Mouse (Mus musculus): Measurements from ENCODE around the gene Stambpl1. TPM values are rescaled to one million over a fixed set of nuclear protein-coding genes. Genes with fewer than 3 reads are reported as not detected.

Stambpl1 gene
- polyA plus RNA-seq, 1 experiment = not detected

- Histone ChIP-seq H3K4me1 (ENCODE audit: control insufficient read depth, insufficient read depth, low read length) (peaks cover 2% of the 10 kb centered on the region; the same call in 1 of the 2 replicates), H3K4me3 (ENCODE audit: insufficient read depth, low read depth, low read length) (no peak overlapping the region), H3K27ac (ENCODE audit: insufficient read depth, low read depth, low read length) (no peak overlapping the region)
- TF ChIP-seq CTCF (IDR thresholded peaks at IDR 0.05; ENCODE audit: insufficient read depth, low read depth, low read length) (no peak), POLR2A (IDR thresholded peaks at IDR 0.05; ENCODE audit: insufficient read depth, low read depth, low read length) (no peak)
- 91% methylated on average over 5 of the region's 5 CpGs for WGBS
Observed at GRCm38 (mm10) chr19:34256149-34256548, 64.1 kb downstream of the Stambpl1 start.

- no peak for TF ChIP-seq POLR2A (IDR thresholded peaks at IDR 0.05; ENCODE audit: insufficient read depth, low read depth, low read length)
- TF ChIP-seq CTCF (IDR thresholded peaks at IDR 0.05; ENCODE audit: insufficient read depth, low read depth, low read length) = no peak
- Histone ChIP-seq H3K27ac (ENCODE audit: insufficient read depth, low read depth, low read length) (no peak overlapping the region), H3K4me1 (ENCODE audit: control insufficient read depth, insufficient read depth, low read length) (peaks cover 2% of the 10 kb centered on the region; the same call in 1 of the 2 replicates), H3K4me3 (ENCODE audit: insufficient read depth, low read depth, low read length) (no peak overlapping the region)
- 89% methylated on average over 2 of the region's 2 CpGs for WGBS
Observed at GRCm38 (mm10) chr19:34256936-34257335, 64.9 kb downstream of the Stambpl1 start.

- no peak overlapping the region for H3K27ac ChIP-seq (ENCODE audit: insufficient read depth, low read depth, low read length)
- TF ChIP-seq CTCF (IDR thresholded peaks at IDR 0.05; ENCODE audit: insufficient read depth, low read depth, low read length) (no peak), POLR2A (IDR thresholded peaks at IDR 0.05; ENCODE audit: insufficient read depth, low read depth, low read length) (no peak)
- no peaks in the 10 kb centered on the region for H3K4me1 ChIP-seq (ENCODE audit: control insufficient read depth, insufficient read depth, low read length)
- no peak overlapping the region for H3K4me3 ChIP-seq (ENCODE audit: insufficient read depth, low read depth, low read length)
- WGBS = 89% methylated on average over 2 of the region's 2 CpGs
Observed at GRCm38 (mm10) chr19:34262273-34262974, 70.4 kb downstream of the Stambpl1 start.

- TF ChIP-seq CTCF (IDR thresholded peaks at IDR 0.05; ENCODE audit: insufficient read depth, low read depth, low read length) (no peak), POLR2A (IDR thresholded peaks at IDR 0.05; ENCODE audit: insufficient read depth, low read depth, low read length) (no peak)
- 58% methylated on average over 5 of the region's 5 CpGs for WGBS
- no peak overlapping the region for H3K4me3 ChIP-seq (ENCODE audit: insufficient read depth, low read depth, low read length)
- H3K27ac ChIP-seq (ENCODE audit: insufficient read depth, low read depth, low read length) = no peak overlapping the region
- no peaks in the 10 kb centered on the region for H3K4me1 ChIP-seq (ENCODE audit: control insufficient read depth, insufficient read depth, low read length)
Observed at GRCm38 (mm10) chr19:34265604-34266193, 73.7 kb downstream of the Stambpl1 start.

GRCm38 (mm10) chr19:34268991-34269390, 77.0 kb downstream of the Stambpl1 start:
- Histone ChIP-seq H3K4me1 (ENCODE audit: control insufficient read depth, insufficient read depth, low read length) (no peaks in the 10 kb centered on the region), H3K4me3 (ENCODE audit: insufficient read depth, low read depth, low read length) (no peak overlapping the region), H3K27ac (ENCODE audit: insufficient read depth, low read depth, low read length) (no peak overlapping the region)
- 13% methylated on average over 1 of the region's 1 CpGs for WGBS
- TF ChIP-seq CTCF (IDR thresholded peaks at IDR 0.05; ENCODE audit: insufficient read depth, low read depth, low read length) (no peak), POLR2A (IDR thresholded peaks at IDR 0.05; ENCODE audit: insufficient read depth, low read depth, low read length) (no peak)

GRCm38 (mm10) chr19:34270106-34270726, 78.2 kb downstream of the Stambpl1 start:
- H3K4me3 ChIP-seq (ENCODE audit: insufficient read depth, low read depth, low read length) = no peak overlapping the region
- H3K27ac ChIP-seq (ENCODE audit: insufficient read depth, low read depth, low read length) = no peak overlapping the region
- H3K4me1 ChIP-seq (ENCODE audit: control insufficient read depth, insufficient read depth, low read length) = no peaks in the 10 kb centered on the region
- 88% methylated on average over 11 of the region's 11 CpGs for WGBS
- TF ChIP-seq POLR2A (IDR thresholded peaks at IDR 0.05; ENCODE audit: insufficient read depth, low read depth, low read length) (no peak), CTCF (IDR thresholded peaks at IDR 0.05; ENCODE audit: insufficient read depth, low read depth, low read length) (no peak)

- H3K27ac ChIP-seq (ENCODE audit: insufficient read depth, low read depth, low read length) = no peak overlapping the region
- TF ChIP-seq CTCF (IDR thresholded peaks at IDR 0.05; ENCODE audit: insufficient read depth, low read depth, low read length) = no peak
- no peak for TF ChIP-seq POLR2A (IDR thresholded peaks at IDR 0.05; ENCODE audit: insufficient read depth, low read depth, low read length)
- no peak overlapping the region for H3K4me3 ChIP-seq (ENCODE audit: insufficient read depth, low read depth, low read length)
- 96% methylated on average over 13 of the region's 13 CpGs for WGBS
- H3K4me1 ChIP-seq (ENCODE audit: control insufficient read depth, insufficient read depth, low read length) = no peaks in the 10 kb centered on the region
Observed at GRCm38 (mm10) chr19:34270824-34271464, 78.9 kb downstream of the Stambpl1 start.

- Histone ChIP-seq H3K4me1 (ENCODE audit: control insufficient read depth, insufficient read depth, low read length) (no peaks in the 10 kb centered on the region), H3K27ac (ENCODE audit: insufficient read depth, low read depth, low read length) (no peak overlapping the region), H3K4me3 (ENCODE audit: insufficient read depth, low read depth, low read length) (no peak overlapping the region)
- 100% methylated on average over 1 of the region's 1 CpGs for WGBS
- no peak for TF ChIP-seq CTCF (IDR thresholded peaks at IDR 0.05; ENCODE audit: insufficient read depth, low read depth, low read length)
Observed at GRCm38 (mm10) chr19:34273073-34273472, 81.0 kb downstream of the Stambpl1 start.

GRCm38 (mm10) chr19:34278078-34278477, 86.0 kb downstream of the Stambpl1 start:
- Histone ChIP-seq H3K4me1 (ENCODE audit: control insufficient read depth, insufficient read depth, low read length) (no peaks in the 10 kb centered on the region), H3K4me3 (ENCODE audit: insufficient read depth, low read depth, low read length) (no peak overlapping the region), H3K27ac (ENCODE audit: insufficient read depth, low read depth, low read length) (no peak overlapping the region)
- no peak for TF ChIP-seq CTCF (IDR thresholded peaks at IDR 0.05; ENCODE audit: insufficient read depth, low read depth, low read length)
- no peak for TF ChIP-seq POLR2A (IDR thresholded peaks at IDR 0.05; ENCODE audit: insufficient read depth, low read depth, low read length)
- WGBS = 52% methylated on average over 3 of the region's 3 CpGs
